Mouse (Mus musculus): ENCODE measurements around the gene Olfr814.
"Not testable (repeated sequence)": the region's sequence is repeated elsewhere in the genome, so short reads cannot be mapped to it uniquely, and the experiment has no call there.

Olfr814 gene

DNA sequence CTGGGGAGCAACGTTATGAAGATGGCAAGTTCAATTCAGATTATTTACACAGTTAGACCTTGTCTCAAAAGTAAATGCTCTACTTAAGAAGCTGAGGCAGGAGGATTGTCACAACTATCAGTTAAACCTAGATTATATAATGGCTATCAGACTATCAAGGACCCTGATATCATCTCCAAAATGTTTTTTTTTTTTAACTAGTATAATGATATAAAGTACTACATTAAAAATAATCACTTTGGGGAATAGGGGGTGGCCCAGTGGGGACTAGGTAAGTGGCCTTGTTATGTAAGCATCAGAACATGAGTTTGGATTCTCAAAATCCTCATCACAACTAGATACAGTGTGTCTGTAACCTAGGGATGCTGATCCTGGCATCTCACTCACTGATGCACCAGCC, at the start of gene Olfr814:
TSS of gene Olfr814 (minus strand) at position 101 of the 400 bp plus-strand sequence.
- DNase-seq (ENCODE audit: low spot score), result not testable (repeated sequence)

DNA sequence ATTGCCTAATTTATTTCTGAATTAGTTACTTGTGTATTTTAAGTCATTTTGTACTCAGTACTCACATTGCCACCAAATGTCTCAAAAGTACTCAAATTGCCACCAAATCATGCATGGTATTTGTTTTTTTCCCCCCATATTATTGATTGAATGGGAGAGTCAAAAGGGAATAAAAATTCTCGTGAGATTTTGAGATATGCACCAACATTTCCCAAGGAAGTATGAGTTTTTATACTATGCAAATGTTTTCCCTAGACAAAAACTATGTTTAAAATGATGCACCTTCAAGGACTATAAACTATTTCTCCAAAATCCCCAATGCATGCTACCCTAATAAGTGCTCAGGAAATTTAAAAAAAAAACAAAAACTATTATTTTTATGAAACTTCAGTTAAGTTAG, 35.8 kb upstream of the Olfr814 start, which contains the start of gene Olfr816:
TSS of gene Olfr816 (minus strand) at position 101 of the 400 bp plus-strand sequence.
- no peak for DNase-seq (ENCODE audit: low spot score)

DNA sequence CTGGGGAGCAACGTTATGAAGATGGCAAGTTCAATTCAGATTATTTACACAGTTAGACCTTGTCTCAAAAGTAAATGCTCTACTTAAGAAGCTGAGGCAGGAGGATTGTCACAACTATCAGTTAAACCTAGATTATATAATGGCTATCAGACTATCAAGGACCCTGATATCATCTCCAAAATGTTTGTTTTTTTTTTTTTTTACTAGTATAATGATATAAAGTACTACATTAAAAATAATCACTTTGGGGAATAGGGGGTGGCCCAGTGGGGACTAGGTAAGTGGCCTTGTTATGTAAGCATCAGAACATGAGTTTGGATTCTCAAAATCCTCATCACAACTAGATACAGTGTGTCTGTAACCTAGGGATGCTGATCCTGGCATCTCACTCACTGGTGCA, 26.1 kb upstream of the Olfr814 start, which contains the start of gene Olfr815:
TSS of gene Olfr815 (minus strand) at position 101 of the 400 bp plus-strand sequence.
- DNase-seq (ENCODE audit: low spot score), result not testable (repeated sequence)

DNA sequence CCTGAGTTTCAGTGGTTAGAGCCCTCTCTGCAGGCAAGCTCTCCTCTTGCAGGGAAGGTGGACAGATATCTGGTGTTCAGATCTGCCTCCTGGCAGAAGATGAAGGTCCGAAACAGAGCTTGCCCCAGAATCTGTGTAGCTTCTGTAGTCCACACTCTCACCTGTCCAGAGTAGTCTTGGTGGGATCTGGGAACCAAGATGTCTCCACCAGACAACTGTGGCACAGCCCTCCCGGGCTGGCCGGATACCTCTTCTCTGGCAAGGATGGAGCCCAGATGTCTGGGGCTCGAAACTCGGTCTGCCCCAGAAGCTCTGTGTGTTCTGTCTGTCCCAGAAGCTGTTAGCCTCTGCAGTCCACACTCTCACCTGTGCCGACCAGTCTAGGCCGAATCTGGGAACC, 6.3 kb upstream of the Olfr814 start:
- DNase-seq (ENCODE audit: low spot score), result no peak

DNA sequence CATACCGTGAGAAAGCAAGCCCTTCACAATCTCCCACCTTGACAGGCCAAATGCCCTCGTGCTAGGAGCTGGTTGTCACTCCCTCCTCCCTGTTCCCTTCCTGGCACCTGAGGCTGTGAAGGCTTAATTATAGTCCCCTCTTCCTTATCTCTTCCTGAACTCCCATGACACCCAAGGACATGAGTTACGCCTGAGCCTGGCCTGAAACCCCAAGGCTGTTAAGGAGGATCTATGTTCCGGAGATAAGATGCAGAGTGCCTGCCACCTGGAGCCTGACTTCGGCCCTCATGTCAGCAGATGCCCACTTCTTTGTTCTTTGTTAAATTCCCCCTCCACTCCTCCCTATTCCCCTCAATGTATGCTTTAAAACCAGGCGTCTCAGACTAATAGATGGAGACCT, 5.8 kb upstream of the Olfr814 start:
- not testable (repeated sequence) for DNase-seq (ENCODE audit: low spot score)

DNA sequence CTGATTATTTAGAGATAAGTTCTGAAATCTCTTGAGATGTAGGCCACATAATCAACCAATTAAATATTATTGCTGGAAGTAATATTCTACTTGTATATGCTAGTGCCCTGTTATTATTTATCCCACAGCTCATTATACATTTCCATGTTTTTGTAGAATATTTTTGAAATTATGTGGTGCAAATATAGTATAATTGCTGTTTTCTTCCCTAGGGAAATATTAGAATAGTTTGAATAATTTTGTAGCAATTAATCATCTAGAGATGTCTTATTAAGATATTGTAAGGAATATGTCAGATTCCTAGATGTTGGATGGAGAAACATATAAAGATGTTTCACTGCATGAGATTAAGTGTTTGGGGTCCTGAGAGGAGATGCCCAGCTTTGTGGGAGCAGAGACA, 24.6 kb downstream of the Olfr814 start, which contains the start of gene Olfr813:
TSS of gene Olfr813 (plus strand) at position 301 of the 400 bp plus-strand sequence.
- DNase-seq (ENCODE audit: low spot score), result no peak

DNA sequence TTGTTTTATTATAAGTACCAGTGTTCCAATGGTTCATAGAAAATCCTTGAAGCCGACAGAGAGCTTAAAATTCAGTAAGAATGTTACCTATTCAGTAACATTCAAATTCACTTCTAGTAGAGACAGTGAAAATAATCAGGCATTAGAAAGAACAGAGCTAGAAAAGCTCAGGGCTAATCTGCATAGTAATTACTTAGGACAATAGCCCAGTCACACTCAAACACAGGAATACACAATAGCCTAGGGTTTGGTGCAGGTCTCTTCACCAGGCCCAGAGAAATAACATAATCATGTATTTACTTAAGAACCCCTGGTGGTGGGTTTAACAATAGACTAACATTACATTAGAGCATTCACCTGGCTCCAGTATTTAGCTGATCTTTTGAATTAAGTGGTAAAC, 32.3 kb downstream of the Olfr814 start:
- DNase-seq (ENCODE audit: low spot score), result no peak

DNA sequence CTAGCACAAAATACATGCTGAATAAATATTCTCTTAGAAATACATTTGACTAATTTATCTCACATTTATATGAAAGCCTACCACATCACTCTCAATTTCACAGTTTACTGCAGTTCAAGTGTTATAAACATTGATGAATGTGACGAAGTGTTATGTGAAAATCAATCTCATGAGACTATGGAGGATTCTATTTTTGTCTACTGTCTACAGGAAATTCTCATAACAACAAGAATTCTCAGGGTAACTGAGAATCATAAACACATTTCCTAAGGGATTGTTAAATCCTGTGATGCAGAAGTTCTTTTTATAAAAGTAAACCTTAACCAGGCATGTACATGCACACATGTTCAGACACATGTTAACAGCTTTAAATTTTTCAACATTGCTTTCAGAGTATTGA, 33.7 kb downstream of the Olfr814 start, which contains the start of gene Olfr812:
TSS of gene Olfr812 (minus strand) at position 101 of the 400 bp plus-strand sequence.
- no peak for DNase-seq (ENCODE audit: low spot score)
